Mouse (Mus musculus) brain, embryonic 18.5 days (tissue): ENCODE data around the gene Gm5108.

Source experiments
- DNase-seq: peaks from one replicate; pipeline ENCODE4 v3.0.0-alpha.2; 2012; ENCODE audit warnings: low read depth, low spot score

Gm5108 gene

DNA sequence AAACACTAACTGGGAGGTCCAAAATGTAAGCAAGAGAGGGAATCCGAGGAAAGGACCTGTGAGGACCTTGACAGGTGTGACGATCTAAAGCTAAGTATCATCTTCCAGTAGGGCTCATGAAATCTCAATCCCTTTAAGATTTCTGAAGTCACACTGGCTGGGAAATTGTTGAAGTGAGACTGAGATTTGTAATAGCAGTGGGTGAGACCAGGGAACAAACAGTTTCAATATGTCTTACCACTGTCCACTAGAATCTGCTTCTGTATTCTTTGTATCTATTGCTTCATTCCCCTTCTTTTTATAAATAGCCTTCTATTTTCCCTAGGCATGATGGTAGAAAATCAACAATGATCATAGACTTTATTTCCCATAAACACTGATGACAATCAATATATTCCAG, 79.4 kb downstream of the Gm5108 start:
- no peak for DNase-seq
